Mouse (Mus musculus) layer of hippocampus, adult 8-10 months (tissue): Measurements from ENCODE around the gene Tmem117. TPM values are rescaled to one million over a fixed set of nuclear protein-coding genes. Genes with fewer than 3 reads are reported as not detected.

Experiments used
- DNase-seq, 2 experiments: peaks; one replicate each; pipeline ENCODE4 v3.0.0; 2022; ENCODE audit warnings: low spot score in 2 of 2
- total RNA-seq, 4 experiments: library from RNA; stranded (reverse); gene quantifications; 2 replicates each; pipeline ENCODE4 v1.2.4; 2022

Gene Tmem117
- total RNA-seq, 4 experiments from 2014 or later: 7.0 to 9.8 (median 7.7) TPM

DNA sequence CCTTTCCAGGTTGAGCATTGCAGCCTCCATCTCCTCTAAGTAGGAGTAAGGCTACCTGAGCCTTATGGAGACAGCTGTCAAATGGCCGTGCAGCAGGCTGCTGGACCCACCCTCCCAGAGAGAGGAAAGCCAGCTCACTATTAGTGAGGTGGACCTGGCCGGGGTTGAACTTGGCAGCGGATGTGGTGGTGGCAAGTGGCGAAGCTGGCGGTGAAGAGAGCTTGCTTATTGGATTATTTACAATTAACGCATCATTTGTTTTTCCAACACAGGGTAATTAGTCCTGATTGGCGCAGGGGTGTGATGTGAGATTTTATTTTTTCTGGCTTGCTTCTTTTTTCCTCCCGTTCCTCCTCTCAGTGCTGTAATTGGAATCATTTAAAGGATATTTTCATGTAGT lies 19.4 kb downstream of the Tmem117 start:
- DNase-seq: no peak

DNA sequence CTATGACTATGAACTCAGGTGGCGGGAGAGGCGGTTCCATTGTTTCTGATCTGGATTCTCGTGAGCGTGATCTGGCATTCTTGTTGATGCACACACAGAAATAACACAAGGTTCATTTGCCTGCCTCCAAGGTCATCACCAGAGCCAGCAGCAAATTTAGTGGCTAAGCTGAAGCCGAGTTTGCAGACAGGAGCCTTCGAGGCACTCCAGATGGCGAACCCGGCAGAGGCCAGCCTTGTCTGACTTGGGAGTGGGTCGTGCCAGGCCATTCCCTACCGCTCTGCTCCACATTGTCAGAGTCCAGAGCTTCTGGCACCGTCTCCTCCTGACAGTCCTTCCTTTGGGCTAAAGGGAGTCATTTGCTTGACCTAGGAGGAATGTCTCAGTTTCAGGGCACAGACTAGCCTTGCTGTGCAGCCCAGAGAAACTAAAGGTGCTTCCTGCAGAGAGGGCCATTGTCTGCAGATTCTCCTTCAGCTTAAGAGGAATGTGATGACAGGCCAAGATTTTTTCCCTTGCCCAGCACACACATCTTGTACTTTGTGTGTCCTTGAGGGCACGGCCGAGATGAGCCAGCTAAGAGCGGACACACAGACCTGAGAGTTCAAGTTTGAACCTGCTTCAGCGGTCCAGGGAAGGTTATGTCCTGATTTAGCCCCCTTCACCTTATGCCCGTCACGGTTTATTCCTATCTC lies 20.2 kb downstream of the Tmem117 start:
- DNase-seq: no peak

DNA sequence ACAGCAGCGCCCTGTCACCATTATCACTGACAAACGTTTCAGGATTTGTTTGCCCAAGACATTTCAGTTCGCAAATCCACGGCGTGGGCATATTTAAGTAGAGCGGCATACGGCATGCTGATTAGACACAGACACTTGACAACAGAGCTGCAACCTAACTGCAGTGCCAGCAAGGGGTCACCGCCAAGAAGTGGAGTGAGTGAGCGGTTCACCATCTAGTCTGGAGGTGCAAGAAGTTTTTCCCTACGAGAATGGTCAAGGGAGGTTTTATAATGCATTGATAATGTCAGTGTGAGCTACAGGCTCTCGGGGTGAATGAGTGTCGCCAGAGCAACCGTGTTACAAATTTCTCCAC lies 20.7 kb downstream of the Tmem117 start:
- DNase-seq: no peak

DNA sequence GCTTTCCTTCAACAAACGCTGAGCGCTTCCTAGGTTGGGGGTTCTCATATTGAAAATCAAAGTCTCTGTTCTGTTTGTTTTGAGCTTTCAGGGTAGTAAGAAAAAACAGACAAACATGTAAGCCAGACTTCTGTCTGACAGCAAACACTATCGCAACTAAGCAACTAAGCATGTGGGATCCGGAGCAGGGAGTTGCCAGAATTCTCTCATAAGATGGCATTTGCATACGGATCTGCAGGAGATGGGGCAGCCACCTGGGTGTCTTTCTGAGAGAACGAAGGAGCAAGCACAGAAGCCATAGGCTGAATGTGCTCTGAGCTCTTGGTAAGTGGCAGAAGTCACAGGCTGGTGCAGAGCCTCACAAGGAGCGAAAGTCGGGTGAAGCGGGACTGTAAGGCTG lies 22.3 kb downstream of the Tmem117 start:
- no peak for DNase-seq

DNA sequence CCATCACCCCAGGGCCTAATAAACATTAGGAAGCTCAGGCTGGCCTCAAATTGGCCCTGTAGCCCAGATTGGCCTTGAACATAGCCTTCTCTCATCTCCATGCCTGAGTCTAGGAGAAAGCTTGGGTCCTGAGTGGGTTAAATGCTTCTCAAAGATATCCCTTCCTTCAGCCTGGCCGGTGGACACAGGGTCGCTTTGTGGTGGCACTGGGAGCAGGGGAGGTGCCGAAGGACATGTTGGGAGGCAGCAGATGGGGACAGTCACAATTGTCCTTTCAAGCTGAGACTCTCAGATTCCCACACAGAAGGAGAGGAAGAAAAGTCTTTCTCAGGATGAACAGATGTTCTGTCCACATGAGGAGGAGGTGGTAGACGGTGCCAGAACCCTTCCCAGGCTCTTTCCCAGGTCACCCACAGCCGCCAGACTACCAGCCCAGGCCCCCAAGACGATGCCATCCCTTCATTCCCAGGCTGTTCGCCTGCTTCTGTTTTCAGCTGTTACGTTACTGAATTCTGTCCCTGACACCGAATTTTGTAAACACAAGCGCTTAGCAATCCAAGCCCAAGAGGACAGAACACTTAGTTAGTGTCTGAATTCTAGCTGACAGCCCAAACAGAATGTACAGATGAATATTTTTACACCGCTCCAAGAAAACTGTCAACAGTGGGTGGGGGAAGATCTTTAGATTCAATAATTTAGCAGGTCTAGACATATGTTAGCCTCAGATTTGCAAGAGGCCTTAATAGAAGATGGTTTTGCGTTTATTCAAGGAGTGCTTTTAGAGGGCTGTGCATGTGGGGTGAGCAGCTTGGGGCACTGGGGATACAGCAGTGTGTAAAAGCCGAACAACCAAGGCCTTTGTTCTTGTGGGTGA lies 23.2 kb downstream of the Tmem117 start:
- peak in 1 of 2 experiments; percentile 30 for DNase-seq

DNA sequence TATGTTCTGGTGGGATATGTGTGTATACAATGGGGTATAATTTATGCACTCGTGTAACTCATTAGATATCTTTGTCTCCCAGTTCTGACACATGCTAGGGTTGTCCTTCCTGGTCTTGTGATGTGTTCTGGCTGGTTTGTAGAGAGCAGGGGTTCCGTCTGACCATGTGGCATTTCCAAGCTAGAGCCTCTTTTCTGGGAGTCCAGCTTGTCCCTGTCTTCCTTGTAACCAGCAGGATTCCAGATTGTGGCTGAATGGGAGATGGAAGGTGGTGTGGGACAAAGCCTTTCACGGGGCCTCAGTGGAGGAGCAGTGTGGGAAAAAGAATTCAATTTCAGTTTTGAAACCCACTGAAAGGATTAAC lies 23.8 kb downstream of the Tmem117 start:
- DNase-seq: no peak

DNA sequence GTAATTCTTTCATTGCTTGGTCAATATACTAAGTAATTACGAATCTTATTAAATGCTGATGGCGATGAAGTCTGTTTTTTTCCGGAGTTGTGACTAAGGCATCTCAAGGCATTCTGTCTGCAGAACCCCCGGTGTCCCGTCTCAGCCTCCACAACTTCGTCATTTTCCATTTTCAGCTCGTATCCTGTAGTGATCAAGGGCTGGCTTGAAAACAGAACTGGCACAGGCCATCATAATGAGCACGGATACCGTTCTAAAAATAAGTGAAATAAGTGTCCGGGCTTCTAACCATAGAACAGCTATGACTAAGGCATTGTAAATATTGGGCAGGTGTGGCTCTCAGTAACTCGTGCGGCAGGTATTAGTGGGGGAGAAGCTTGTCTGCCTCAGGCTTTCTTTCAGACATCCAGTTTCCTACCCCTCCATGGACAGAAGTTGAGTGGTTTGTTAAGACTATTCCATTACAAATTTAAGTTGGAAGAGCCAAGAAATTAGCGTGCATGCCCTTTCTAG lies 26.8 kb downstream of the Tmem117 start:
- DNase-seq: no peak

DNA sequence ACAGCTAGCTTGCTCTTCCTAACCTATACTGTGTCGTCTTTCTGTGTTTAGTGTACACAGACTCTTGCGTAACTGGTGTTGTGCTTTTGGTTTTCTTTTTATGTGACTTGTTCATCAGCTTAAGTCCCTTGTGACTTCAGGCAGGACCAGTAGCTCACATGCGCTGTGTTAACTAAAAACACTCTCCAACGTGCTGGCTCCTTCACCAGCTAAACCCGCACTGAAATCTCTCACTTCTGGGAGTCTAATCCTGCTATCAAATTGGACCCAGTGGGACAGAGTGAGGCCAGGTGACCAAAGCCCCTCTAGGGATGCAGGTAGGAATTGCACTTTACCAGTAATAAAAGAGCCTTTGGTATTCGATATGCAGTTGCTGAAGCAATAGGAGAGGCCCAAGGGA lies 28.9 kb downstream of the Tmem117 start:
- no peak for DNase-seq

DNA sequence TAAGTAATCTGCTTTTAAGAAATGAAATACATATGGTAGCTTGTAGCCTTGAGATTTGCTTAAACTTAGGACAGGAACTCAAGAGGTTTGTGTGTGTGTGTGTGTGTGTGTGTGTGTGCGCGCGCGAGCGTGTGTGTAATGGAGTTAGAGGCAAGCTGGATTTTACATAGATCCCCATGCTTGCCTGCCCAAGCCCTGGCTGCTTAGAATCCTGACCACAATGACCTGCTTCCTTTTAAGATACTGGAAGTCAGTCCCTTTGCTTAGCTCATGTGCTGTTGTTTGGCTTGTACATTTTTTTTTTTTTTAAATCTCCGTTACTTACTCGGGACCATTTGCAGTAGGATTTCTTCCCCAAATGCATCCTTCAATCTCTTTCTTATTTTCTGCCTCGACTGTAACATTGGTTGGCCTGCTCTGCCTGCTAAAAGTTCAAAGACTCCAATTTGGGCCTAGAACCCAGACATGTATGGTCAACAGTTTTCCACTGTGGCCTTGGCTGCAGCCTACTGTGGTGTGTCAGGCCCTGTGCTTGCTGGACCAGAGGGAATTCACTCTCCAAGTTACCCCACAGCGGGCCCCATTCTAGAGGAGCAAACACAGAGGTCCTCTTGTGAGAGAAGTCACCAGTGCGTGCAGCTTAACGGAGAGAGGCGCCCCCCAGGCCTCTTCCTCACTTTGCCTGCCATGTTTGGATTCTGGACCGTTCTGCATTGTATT lies 29.5 kb downstream of the Tmem117 start:
- no peak for DNase-seq

DNA sequence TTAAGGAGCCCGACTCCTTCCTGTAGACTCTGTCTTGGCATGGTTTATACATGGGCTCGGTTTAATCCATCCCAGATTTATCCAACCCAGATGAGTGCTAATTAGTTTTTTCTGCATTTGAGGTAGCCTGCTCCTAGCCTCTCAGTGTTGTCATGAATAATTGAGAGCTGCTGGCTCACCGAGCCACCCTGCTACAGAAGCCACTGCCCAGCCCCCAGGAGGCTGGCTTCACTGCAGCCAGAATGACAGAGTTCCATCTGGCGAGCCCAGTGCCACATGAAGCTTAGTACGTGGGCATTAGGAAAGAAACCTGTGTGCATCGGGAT lies 30.0 kb downstream of the Tmem117 start:
- peak in 1 of 2 experiments; percentile 28 for DNase-seq

DNA sequence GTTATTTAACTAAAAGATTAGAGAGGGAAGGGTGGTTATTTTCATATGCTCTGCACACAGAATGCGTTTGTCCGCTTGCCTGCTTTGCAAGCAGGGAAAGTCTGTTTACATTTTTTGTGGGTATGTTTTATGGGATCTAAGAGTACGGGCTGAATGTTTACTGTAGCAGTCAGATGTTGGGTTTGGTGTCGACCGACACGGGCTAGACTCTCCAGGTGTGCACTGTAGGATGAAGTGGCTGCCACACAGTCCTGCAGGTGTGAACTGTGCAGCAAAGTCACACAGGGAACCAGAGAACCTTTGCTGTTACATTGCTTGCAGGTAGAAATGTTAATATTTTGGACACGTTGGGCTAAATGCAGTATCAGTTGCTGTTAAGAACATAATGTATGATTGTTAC lies 31.9 kb downstream of the Tmem117 start:
- no peak for DNase-seq

DNA sequence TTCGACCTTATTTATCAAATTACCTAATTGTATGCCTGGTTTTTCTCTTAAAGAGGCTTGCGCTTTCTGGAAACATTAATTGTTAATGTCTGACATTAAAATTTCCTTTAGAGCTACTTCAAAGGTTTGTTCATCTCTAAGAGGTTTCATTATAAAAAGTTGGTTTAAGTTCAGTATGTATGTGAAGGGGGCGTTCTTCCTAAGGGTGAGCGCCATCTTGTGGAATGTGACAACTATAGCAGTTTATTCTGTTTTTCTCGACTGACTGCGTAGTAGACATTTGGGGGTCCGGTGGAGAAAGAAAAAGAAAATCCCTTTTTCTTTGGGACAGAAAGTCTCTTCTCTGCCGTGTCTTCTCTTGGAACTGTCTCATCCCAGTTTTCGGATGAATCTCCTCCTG lies 32.4 kb downstream of the Tmem117 start:
- DNase-seq: no peak

DNA sequence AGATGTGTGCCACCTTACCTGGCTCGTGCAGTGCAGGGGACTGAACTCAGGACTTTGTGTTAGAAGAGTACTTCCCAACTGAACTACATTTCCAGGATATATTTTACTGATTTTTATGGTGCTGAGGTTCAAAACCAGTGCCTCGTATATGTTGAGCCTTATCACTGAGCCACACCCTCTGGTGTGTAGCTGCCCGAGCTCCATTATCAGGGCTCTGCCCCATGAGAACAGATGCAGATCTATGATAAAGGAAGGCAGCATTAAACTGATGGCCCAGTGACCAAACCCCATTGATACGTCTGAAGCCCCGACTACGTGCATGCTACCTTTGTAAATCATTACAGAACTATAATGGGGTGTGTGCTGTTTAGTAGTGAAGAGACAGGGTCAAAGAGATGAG lies 35.6 kb downstream of the Tmem117 start:
- no peak for DNase-seq

DNA sequence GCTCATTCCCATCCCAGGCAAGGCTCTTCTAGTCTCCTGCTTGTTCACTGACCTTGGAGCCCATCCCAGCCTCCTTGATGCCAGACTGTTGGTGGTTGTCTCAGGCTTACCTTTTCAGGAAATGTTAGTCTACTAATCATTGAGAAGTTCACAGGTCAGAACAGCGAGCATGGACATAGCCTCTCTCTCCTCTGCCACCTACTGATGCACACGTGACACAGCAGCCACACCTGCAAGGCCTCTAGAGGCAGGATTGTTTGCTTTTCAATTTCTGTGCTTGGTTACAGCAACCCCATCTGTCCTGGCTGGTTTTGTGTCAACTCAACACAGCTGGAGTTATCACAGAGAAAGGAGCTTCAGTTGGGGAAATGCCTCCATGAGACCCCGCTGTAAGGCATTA lies 52.1 kb downstream of the Tmem117 start:
- no peak for DNase-seq

DNA sequence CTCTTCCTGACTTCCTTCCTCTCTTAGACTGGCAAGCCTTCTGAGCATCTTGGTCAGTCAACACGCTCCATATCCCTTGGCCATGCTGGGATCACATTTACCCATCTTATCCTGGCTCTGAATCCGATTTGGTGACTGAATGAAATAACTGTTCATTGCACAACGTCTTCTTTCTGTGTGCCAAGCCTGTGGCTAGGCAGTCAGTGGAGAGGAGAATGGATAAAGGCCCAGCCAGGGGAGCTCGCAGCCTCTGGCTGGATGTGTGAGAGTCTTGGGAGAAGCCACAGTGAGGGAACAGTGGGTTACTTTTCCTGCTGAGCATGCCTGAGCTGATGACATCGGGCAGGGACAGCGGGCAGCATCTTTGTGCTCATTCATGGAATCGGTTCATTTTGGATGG lies 55.2 kb downstream of the Tmem117 start:
- no peak for DNase-seq

DNA sequence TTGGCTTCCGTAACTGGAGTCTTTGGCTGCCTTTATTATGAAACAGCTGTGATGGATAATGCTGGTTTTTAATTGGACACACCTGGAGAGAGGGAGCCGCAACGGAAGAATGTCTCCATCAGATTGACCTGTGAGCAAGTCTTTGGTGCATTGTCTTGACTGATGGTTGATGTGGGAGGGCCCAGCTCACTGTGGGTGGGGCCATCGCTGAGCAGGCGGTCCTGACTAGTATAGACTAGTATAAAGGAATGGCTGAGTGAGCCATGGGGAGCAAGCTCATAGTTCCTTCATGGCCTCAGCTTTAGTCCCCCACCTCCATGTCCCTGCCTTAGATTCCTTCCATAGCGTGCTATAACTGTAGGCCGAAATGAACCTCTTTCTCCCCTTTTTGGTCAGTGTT lies 58.1 kb downstream of the Tmem117 start:
- DNase-seq: no peak

DNA sequence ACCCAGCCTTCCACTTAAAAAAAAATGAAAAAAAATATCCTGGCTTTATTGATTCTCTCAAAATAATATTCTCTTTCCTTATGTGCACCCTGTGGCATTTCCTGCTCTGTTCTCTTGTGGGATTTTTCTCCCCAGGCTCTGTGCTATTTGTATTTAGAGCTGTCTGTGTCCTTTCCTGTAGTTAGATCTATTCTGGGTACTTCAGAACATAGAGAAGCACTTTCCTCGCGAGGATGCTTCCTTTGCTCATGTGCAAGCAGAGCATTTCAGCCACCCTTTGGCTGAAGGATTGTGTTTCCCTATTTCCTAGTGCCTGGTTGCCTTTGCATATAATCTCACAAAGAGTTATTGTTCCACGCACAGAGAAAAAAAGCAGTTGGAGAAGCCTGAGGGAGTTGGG lies 58.6 kb downstream of the Tmem117 start:
- DNase-seq: no peak

DNA sequence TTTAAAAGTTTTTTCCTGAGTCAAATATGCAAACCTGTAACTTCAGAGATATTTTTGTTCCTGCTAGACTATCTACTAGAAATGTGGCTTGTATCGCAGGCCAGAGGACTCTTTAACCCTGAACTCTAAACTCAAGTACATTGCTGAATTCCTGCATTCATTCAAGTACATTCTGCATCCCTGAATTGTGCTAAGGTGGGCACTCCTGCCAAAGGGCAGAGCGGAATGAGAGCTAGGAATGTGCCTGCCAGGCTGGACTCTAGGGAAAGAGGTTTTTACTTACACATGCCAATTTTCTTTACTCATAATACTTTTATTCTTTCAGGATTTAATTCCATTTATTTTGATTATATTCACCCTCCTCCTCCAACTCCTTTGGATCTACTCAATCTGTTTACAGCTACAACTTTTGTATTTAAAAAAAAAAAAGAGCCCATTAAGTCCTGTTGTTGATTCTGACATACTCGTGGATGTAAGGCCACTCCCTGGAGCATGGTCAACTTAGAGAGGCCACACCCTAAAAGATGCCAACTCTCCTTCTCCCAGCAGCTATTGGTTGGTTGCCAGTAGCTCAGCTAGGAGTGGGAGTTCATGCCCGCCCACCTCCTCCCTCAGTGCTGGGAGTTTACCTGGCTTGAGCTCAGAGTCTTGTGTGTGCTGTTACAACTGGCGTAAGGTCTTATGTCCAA lies 60.3 kb downstream of the Tmem117 start:
- DNase-seq: no peak

DNA sequence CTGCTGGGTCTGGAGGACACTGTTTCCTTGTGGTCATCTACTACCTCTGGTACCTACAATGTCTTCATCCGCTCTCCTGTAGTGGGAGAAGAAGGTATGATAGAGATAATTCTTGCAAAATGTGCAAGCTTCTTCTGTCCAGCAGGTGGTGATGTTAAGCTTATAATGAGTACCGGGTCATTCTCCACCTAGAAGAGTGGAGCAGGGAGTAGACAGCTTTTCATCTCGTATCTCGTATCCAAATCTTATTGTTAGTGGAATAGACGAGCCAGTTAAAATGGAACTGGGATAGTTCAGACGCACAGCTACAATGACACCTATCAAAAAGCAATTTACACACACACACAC lies 60.8 kb downstream of the Tmem117 start:
- DNase-seq: no peak

DNA sequence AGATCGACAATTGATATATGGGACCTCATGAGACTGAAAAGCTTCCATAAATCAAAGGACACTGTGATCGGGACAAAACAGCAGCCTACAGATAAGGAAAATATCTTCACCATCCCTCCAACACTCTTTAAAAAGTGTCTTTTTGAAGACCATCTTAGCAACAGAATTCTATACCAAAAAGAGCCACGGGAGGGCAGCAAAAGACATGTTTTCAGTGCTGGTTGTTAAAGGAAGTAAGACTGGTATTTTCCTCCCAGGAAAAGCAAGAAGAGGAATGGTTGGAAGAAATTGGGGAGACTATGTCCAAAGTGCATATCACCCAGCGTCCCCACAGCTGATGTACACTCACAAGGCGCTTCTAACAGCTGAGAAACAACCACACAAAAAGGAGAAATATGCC lies 93.7 kb downstream of the Tmem117 start:
- peak; percentile 44 to 78 for DNase-seq

DNA sequence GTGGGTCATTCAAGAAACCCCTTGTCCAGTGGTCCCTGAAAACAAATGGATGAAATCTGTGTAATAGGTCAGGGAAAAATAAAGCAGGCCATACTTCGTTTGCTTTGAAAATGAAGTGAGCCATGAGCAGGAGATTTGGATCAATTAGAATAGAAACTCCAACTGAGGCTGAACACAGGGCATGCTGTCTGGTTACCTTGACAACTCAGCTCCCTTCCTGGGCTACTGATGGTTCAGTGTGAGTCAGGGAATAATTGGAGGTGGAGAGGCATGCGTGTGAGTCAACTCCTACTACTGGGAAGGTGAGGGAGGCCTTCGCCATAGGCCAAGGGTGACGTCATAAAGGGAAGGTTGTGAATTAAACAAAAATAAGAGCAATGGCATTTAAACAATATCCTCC lies 103.1 kb downstream of the Tmem117 start:
- DNase-seq: peak; percentile 28 to 47

DNA sequence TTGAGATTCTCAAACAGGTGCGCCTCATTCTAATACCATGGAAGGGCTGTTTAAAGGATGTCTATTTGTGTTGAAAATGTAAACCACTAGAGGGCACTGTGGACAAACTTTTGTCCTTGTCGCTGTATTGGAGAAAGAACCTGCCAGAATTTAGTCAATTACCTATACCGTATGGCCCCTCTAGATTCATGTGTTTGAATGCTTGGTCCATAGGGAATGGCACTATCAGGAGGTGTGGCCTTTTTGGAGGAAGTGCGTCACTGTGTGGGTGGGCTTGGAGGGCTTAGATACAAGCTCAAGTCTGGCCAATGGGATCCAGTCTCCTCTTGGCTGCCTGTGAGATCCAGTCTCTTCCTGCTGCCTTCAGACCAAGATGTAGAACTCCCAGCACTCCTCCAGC lies 140.2 kb downstream of the Tmem117 start:
- peak; percentile 13 to 24 for DNase-seq
